Mouse (Mus musculus) urinary bladder, postnatal 25 days (tissue): ENCODE measurements around the gene Fam222a.

Experiments used
- DNase-seq: peaks from one replicate; pipeline ENCODE4 v3.0.0; 2022; ENCODE audit warnings: low spot score

Fam222a gene

DNA sequence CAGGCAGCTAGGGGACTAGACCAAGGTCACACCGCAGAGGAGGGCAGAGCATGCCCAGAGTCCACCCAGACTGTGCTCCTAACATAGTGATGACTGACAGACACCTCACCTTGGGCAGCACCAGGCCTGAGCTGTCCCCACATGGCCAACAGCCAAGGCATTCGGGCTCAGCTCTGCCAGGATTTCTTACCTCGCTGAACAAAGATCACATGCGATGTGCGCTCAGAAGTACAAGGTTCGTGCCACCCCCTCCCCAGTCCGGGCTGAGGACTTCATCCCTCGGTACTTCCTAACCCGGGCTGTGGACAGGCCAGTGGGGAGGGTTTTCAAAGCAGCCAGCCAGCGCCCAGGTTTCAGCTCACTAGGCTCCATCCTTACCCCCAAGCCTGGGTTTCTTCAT is 89.6 kb downstream of the Fam222a start:
- no peak for DNase-seq

DNA sequence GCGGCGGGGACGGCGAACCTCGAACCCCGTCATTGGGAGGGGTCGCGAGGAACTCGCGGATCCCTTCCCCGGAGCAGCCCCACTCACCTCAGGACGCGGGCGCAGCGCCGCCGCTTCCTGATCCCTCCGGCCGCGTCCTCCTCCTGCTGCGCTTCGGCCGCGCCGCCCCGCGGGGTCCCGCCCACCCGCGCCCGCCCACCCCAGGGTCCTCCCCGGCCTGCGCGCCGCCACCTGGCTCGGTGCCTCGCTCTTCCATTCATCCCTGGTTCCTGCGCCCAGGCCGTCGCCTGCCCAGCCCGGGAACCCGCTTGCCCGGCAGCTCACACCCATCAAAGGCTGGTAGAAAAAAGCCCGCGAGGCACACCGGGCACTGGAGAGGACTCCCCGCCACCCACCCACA is 90.4 kb downstream of the Fam222a start, which contains the start of gene Trpv4:
Gene Trpv4 (minus strand): TSS at position 167 of the 400 bp plus-strand sequence.
- no peak for DNase-seq

DNA sequence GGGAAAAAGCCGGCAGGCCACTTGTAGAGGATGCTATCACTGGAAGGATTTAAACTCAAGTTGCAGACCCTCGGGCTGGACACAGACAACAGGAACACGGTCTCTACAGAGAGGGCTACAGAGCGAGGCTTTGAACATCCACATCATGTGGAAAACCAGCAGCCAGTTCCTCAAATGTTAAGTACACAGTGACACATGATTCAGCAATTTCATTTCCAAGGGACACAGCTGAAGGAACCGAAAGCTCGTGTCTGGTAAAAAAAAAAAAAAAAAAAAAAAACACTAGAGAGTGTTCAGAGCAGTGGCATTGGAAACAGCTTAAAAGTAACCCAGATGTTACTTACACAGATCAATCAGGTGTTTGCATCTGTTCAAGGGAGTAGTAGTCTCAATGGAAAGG is 93.2 kb downstream of the Fam222a start:
- no peak for DNase-seq
